Mouse (Mus musculus) myocyte (in vitro differentiated cells): ENCODE measurements around the gene Glb1l2.

Source experiments
- E2F4 ChIP-seq: IDR thresholded peaks from one replicate; pipeline ENCODE4 v1.6.1; 2011; ENCODE audit warnings: mild to moderate bottlenecking, control low read depth, moderate library complexity; ENCODE audit not compliant: insufficient read depth
- MAX ChIP-seq: IDR thresholded peaks from one replicate; pipeline ENCODE4 v1.6.1; 2011; ENCODE audit warnings: low read depth, mild to moderate bottlenecking, control low read depth
- POLR2A ChIP-seq: IDR thresholded peaks from one replicate; pipeline ENCODE4 v1.6.1; 2011; ENCODE audit warnings: low read depth, mild to moderate bottlenecking, control low read depth, moderate library complexity; ENCODE audit not compliant: insufficient read length
- POLR2AphosphoS2 ChIP-seq: IDR thresholded peaks from one replicate; pipeline ENCODE4 v1.6.1; 2011; ENCODE audit warnings: low read depth, control low read depth; ENCODE audit not compliant: insufficient read length
- TCF12 ChIP-seq: IDR thresholded peaks from one replicate; pipeline ENCODE4 v1.6.1; 2011; ENCODE audit warnings: mild to moderate bottlenecking, control low read depth; ENCODE audit not compliant: poor library complexity, insufficient read depth, severe bottlenecking
- USF1 ChIP-seq: IDR thresholded peaks from one replicate; pipeline ENCODE4 v1.6.1; 2011; ENCODE audit warnings: low read depth, mild to moderate bottlenecking, control low read depth, moderate library complexity

DNA sequence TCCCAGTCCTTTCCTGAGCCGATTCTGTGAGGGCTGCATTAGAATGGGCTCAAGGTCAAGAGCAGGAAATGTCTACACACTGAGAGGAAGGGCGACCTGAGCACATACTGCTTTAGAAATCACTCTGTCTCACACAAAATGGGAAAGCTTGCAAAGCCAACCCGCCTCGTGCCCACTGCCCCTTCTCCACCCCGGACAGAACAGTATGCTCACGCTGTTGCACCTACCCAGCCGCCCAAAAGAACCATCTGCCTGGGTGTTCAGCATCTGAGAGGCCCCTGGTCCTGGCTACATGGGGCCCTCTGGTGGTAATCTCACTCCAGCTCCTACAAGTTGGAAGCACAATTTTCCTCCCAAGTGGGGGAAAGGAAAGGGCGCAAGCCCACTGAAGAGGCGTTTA is 46.2 kb downstream of the Glb1l2 start:
- TF ChIP-seq MAX (no peak), POLR2A (no peak), POLR2AphosphoS2 (no peak), USF1 (no peak), E2F4 (no peak), TCF12 (no peak)
